Mouse (Mus musculus): ENCODE results near the gene Tgfb2. TPM values are rescaled to one million over a fixed set of nuclear protein-coding genes. Genes with fewer than 3 reads are reported as not detected.

Tgfb2 gene
- total and polyA plus RNA-seq, 3 experiments = 0.12 to 0.19 TPM; not detected in 1

GRCm38 (mm10) chr1:186662996-186663395, 42.8 kb downstream of the Tgfb2 start:
- no peaks in the 10 kb centered on the region for H3K9me3 ChIP-seq (replicated peaks; ENCODE audit: insufficient read depth, low read length)
- no peak overlapping the region for H3K4me3 ChIP-seq (ENCODE audit: control insufficient read depth in 1 of 2, insufficient read depth in 1 of 2, low read depth in 2 of 2, low read length in 2 of 2)
- H3K27ac ChIP-seq (ENCODE audit: control insufficient read depth, low read depth, low read length) = no peak overlapping the region
- DNase-seq (ENCODE audit: low read depth, low spot score) = no peak
- H3K36me3 ChIP-seq (ENCODE audit: control insufficient read depth in 1 of 2, insufficient read depth in 2 of 2, low read length in 2 of 2) = no peaks in the 10 kb centered on the region
- H3K27me3 ChIP-seq (ENCODE audit: control insufficient read depth in 1 of 2, insufficient read depth in 2 of 2, low read length in 2 of 2) = no peaks in the 10 kb centered on the region
- H3K9ac ChIP-seq (ENCODE audit: control insufficient read depth, low read depth, low read length, poor library complexity, severe bottlenecking) = no peak overlapping the region
- no peaks in the 10 kb centered on the region for H3K4me1 ChIP-seq (ENCODE audit: control insufficient read depth in 1 of 2, insufficient read depth in 2 of 2, low read length in 2 of 2)
- H3K79me2 ChIP-seq (ENCODE audit: control insufficient read depth, insufficient read depth, low read length, poor library complexity) = no peaks in the 10 kb centered on the region
- TF ChIP-seq MAFK (IDR thresholded peaks at IDR 0.05; ENCODE audit: borderline replicate concordance, low read depth, low read length) (no peak), MYC (IDR thresholded peaks at IDR 0.05; ENCODE audit: low read depth, low read length) (no peak), POLR2AphosphoS2 (IDR thresholded peaks at IDR 0.05; ENCODE audit: low read length) (no peak), ELF1 (IDR thresholded peaks at IDR 0.05; ENCODE audit: low read depth, low read length) (no peak), MEF2A (IDR thresholded peaks at IDR 0.05; ENCODE audit: extremely low read depth, insufficient replicate concordance, low read depth, low read length, poor library complexity, severe bottlenecking) (no peak), KAT2A (conservative IDR thresholded peaks at IDR 0.05; ENCODE audit: low read depth, low read length) (no peak), SMC3 (IDR thresholded peaks at IDR 0.05; ENCODE audit: low read depth, low read length) (no peak), MAX (IDR thresholded peaks at IDR 0.05; ENCODE audit: low read length) (no peak), ZC3H11A (IDR thresholded peaks at IDR 0.05; ENCODE audit: low read depth, low read length) (no peak), USF2 (IDR thresholded peaks at IDR 0.05; ENCODE audit: borderline replicate concordance in 1 of 2, insufficient read depth in 1 of 2, low read depth in 1 of 2, low read length in 2 of 2) (no peak), UBTF (IDR thresholded peaks at IDR 0.05; ENCODE audit: borderline replicate concordance, insufficient read depth, low read depth, low read length) (no peak), MYB (IDR thresholded peaks at IDR 0.05; ENCODE audit: low read depth, low read length) (no peak), EP300 (IDR thresholded peaks at IDR 0.05; ENCODE audit: low read depth in 1 of 2, low read length in 2 of 2) (no peak), GABPA (IDR thresholded peaks at IDR 0.05; ENCODE audit: low read depth, low read length) (no peak), ETS1 (IDR thresholded peaks at IDR 0.05; ENCODE audit: low read depth, low read length) (no peak), TBP (IDR thresholded peaks at IDR 0.05; ENCODE audit: low read depth, low read length) (no peak), TCF12 (IDR thresholded peaks at IDR 0.05; ENCODE audit: low read depth, low read length) (no peak)

GRCm38 (mm10) chr1:186661206-186661921, 44.4 kb downstream of the Tgfb2 start:
- H3K4me3 ChIP-seq (ENCODE audit: control insufficient read depth in 1 of 2, insufficient read depth in 1 of 2, low read depth in 2 of 2, low read length in 2 of 2) = no peak overlapping the region
- no peak overlapping the region for H3K27ac ChIP-seq (ENCODE audit: control insufficient read depth, low read depth, low read length)
- no peaks in the 10 kb centered on the region for H3K36me3 ChIP-seq (ENCODE audit: control insufficient read depth in 1 of 2, insufficient read depth in 2 of 2, low read length in 2 of 2)
- H3K9me3 ChIP-seq (replicated peaks; ENCODE audit: insufficient read depth, low read length) = no peaks in the 10 kb centered on the region
- H3K27me3 ChIP-seq (ENCODE audit: control insufficient read depth in 1 of 2, insufficient read depth in 2 of 2, low read length in 2 of 2) = no peaks in the 10 kb centered on the region
- no peaks in the 10 kb centered on the region for H3K79me2 ChIP-seq (ENCODE audit: control insufficient read depth, insufficient read depth, low read length, poor library complexity)
- H3K4me1 ChIP-seq (ENCODE audit: control insufficient read depth in 1 of 2, insufficient read depth in 2 of 2, low read length in 2 of 2) = no peaks in the 10 kb centered on the region
- no peak for DNase-seq (ENCODE audit: low read depth, low spot score)
- TF ChIP-seq POLR2AphosphoS2 (IDR thresholded peaks at IDR 0.05; ENCODE audit: low read length) (no peak), ZNF384 (IDR thresholded peaks at IDR 0.05; ENCODE audit: low read depth, low read length) (no peak), SMC3 (IDR thresholded peaks at IDR 0.05; ENCODE audit: low read depth, low read length) (no peak), RCOR1 (IDR thresholded peaks at IDR 0.05; ENCODE audit: low read depth, low read length) (no peak), UBTF (IDR thresholded peaks at IDR 0.05; ENCODE audit: borderline replicate concordance, insufficient read depth, low read depth, low read length) (no peak), EP300 (IDR thresholded peaks at IDR 0.05; ENCODE audit: low read depth in 1 of 2, low read length in 2 of 2) (no peak), CTCF (IDR thresholded peaks at IDR 0.05 in 2 of 3, conservative IDR thresholded peaks at IDR 0.05 in 1 of 3; ENCODE audit: control insufficient read depth in 1 of 3, insufficient read depth in 1 of 3, low read depth in 2 of 3, low read length in 3 of 3, poor library complexity in 1 of 3, severe bottlenecking in 1 of 3) (no peak), GABPA (IDR thresholded peaks at IDR 0.05; ENCODE audit: low read depth, low read length) (no peak), TAL1 (IDR thresholded peaks at IDR 0.05; ENCODE audit: low read length) (no peak), CHD2 (IDR thresholded peaks at IDR 0.05; ENCODE audit: low read length) (no peak), MYB (IDR thresholded peaks at IDR 0.05; ENCODE audit: low read depth, low read length) (no peak), POLR2A (IDR thresholded peaks at IDR 0.05; ENCODE audit: control insufficient read depth in 1 of 2, insufficient read depth in 1 of 2, low read depth in 1 of 2, low read length in 2 of 2, poor library complexity in 1 of 2) (no peak)
- H3K9ac ChIP-seq (ENCODE audit: control insufficient read depth, low read depth, low read length, poor library complexity, severe bottlenecking) = no peak overlapping the region

All from MEL (cell line).